Mouse (Mus musculus) testis, adult 2 months (tissue): ENCODE results near the gene Tarsl2. TPM values are rescaled to one million over a fixed set of nuclear protein-coding genes. Genes with fewer than 3 reads are reported as not detected.

Experiments used
- H3K27ac ChIP-seq: fragments of 200-500 bp; 2 replicates; pipeline ENCODE4 v1.5.1; 2012; ENCODE audit warnings: low read depth, low read length; ENCODE audit not compliant: control insufficient read depth, insufficient read depth
- H3K27me3 ChIP-seq: fragments of 200-500 bp; 2 replicates; pipeline ENCODE4 v1.6.1; 2012; ENCODE audit warnings: mild to moderate bottlenecking, low read length, moderate library complexity; ENCODE audit not compliant: control insufficient read depth, insufficient read depth
- H3K36me3 ChIP-seq: fragments of 200-500 bp; 2 replicates; pipeline ENCODE4 v1.6.1; 2012; ENCODE audit warnings: mild to moderate bottlenecking, low read length; ENCODE audit not compliant: control insufficient read depth, insufficient read depth
- H3K4me1 ChIP-seq: fragments of 200-500 bp; 2 replicates; pipeline ENCODE4 v1.6.1; 2012; ENCODE audit warnings: low read length; ENCODE audit not compliant: control insufficient read depth, insufficient read depth
- H3K4me3 ChIP-seq: fragments of 200-500 bp; 2 replicates; pipeline ENCODE4 v1.5.1; 2012; ENCODE audit warnings: low read depth, mild to moderate bottlenecking, low read length, moderate library complexity, mixed read lengths; ENCODE audit not compliant: control insufficient read depth
- CTCF ChIP-seq: fragments of 200-500 bp; IDR thresholded peaks from 2 replicates; pipeline ENCODE4 v1.5.1; 2012; ENCODE audit warnings: low read depth, mild to moderate bottlenecking, inconsistent platforms, low read length, moderate library complexity; ENCODE audit not compliant: control insufficient read depth, insufficient read depth, insufficient replicate concordance
- POLR2A ChIP-seq: fragments of 200-500 bp; IDR thresholded peaks from 2 replicates; pipeline ENCODE4 v1.6.1; 2012; ENCODE audit warnings: low read depth, mild to moderate bottlenecking, inconsistent platforms, low read length, moderate library complexity; ENCODE audit not compliant: control insufficient read depth
- polyA plus RNA-seq: library from polyadenylated mRNA; depleted of rRNA; stranded (reverse); fragments of >200 nt; gene quantifications from 2 replicates; pipeline ENCODE4 v1.2.3, GENCODE M21; 2012

The Tarsl2 gene
- polyA plus RNA-seq, 1 experiment = 5.0 TPM

- Histone ChIP-seq H3K27me3 (no peaks in the 10 kb centered on the region), H3K4me1 (no peaks in the 10 kb centered on the region; the same call in 1 of the 2 replicates), H3K4me3 (no peak overlapping the region), H3K27ac (no peak overlapping the region), H3K36me3 (no peaks in the 10 kb centered on the region)
- TF ChIP-seq CTCF = no peak
- TF ChIP-seq POLR2A = no peak
These were observed 12.9 kb downstream of the Tarsl2 start for GRCm38 (mm10) chr7:65657490-65658120.

DNA sequence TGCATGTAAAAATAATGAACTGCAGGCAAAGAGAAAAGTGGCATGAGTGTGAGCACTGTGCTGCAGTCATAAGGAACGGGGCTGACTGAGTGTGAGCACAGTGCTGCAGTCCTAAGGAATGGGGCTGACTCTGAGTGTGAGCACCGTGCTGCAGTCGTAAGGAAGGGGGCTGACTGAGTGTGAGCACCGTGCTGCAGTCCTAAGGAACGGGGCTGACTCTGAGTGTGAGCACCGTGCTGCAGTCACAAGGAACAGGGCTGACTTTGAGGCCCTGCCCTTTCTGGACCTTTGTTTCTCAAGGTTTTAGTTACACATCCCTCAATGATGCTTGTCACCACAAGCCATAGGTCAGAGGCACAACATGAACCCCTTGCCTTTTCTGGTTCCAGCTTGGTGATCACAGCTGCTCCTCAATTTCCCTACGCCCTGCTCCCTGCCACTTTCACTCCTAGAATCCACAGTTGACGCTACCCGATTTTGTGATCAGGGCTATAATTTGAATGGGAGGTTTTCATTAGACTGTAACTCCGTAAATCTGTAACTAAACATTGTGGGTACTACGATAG, 18.6 kb downstream of the Tarsl2 start:
- Histone ChIP-seq H3K36me3 (no peaks in the 10 kb centered on the region), H3K27ac (no peak overlapping the region), H3K27me3 (no peaks in the 10 kb centered on the region), H3K4me1 (no peaks in the 10 kb centered on the region), H3K4me3 (no peak overlapping the region)
- TF ChIP-seq CTCF (no peak), POLR2A (no peak)

DNA sequence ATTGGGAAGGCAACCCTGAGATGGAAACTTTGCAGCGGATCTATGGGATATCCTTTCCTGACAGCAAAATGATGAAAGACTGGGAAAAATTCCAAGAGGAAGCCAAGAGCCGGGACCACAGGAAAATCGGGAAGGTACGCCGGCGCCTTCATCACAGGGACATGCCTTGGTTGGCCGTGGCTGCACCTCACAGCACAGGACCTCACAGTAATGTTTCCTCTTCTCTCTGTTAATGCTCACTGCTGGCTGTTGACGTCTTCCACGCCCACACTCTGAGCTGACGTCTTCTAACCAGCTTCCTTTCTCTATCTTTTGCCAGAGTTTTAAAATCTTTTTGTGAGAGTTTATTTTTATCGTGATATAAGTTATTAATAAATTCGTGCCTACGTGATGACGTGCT, 19.2 kb downstream of the Tarsl2 start:
- H3K4me1 ChIP-seq = no peaks in the 10 kb centered on the region
- H3K36me3 ChIP-seq = no peaks in the 10 kb centered on the region
- H3K27me3 ChIP-seq = no peaks in the 10 kb centered on the region
- TF ChIP-seq CTCF (no peak), POLR2A (no peak)
- H3K4me3 ChIP-seq = no peak overlapping the region
- H3K27ac ChIP-seq = no peak overlapping the region

GRCm38 (mm10) chr7:65667491-65667890, 22.8 kb downstream of the Tarsl2 start:
- Histone ChIP-seq H3K4me1 (no peaks in the 10 kb centered on the region), H3K4me3 (no peak overlapping the region), H3K36me3 (no peaks in the 10 kb centered on the region), H3K27me3 (no peaks in the 10 kb centered on the region), H3K27ac (no peak overlapping the region)
- no peak for TF ChIP-seq CTCF
- TF ChIP-seq POLR2A = no peak

DNA sequence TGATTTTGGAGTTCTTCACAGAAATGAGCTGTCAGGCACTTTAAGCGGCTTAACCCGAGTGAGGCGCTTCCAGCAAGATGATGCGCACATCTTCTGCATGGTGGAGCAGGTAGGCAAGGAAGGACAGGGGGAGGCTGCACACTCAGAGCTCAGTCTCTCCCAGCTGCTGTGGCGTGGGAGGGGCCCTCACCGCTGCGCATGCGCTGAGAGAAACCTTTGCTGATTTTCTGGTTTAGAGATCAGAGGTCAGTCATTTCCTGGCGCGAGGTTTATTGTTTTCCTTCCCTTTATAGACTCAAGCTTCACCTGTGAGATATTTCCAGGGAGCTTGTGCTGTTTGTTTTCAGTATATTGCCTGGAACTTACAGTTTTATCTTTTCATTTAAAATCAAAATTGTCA, 33.4 kb downstream of the Tarsl2 start:
- no peak overlapping the region for H3K27ac ChIP-seq
- H3K4me3 ChIP-seq = no peak overlapping the region
- TF ChIP-seq POLR2A (no peak), CTCF (no peak)
- H3K27me3 ChIP-seq = no peaks in the 10 kb centered on the region
- H3K36me3 ChIP-seq = no peaks in the 10 kb centered on the region
- H3K4me1 ChIP-seq = peaks cover 4% of the 10 kb centered on the region

DNA sequence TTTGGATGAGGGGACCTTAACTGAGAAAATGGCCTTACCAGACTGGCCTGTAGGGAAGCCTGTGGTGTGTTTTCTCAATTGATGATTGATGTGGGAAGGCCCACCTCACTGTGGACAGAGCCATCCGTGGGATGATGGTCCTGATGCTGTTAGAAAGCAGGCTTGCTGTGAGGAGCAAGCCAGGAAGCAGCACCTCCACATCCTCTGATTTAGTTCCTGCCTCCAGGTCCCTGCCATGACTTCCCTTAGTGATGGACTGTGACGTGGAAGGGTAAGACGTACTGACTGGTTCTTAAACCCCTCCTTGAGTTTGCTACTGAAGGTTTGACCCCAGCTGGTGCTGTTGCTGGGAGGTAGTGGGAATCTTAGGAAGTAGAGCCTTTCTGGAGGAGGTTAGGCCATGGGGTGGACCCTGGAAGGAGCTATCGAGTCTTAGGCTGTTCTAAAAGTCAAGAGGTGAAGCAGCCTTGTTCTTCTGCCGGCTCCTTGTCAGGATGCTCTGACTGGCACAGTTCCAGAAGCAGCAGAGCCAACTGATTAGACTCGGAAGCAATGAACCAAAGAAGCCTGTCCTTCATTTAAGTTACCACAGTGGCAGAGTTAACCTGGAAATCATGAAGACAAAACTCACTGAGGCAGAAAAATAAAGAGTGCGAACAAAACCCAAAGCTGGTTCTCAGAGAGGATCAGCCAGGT, 34.4 kb downstream of the Tarsl2 start:
- no peak overlapping the region for H3K4me3 ChIP-seq
- H3K36me3 ChIP-seq = no peaks in the 10 kb centered on the region
- TF ChIP-seq POLR2A = no peak
- TF ChIP-seq CTCF = no peak
- H3K4me1 ChIP-seq = peaks cover 4% of the 10 kb centered on the region
- no peak overlapping the region for H3K27ac ChIP-seq
- no peaks in the 10 kb centered on the region for H3K27me3 ChIP-seq

DNA sequence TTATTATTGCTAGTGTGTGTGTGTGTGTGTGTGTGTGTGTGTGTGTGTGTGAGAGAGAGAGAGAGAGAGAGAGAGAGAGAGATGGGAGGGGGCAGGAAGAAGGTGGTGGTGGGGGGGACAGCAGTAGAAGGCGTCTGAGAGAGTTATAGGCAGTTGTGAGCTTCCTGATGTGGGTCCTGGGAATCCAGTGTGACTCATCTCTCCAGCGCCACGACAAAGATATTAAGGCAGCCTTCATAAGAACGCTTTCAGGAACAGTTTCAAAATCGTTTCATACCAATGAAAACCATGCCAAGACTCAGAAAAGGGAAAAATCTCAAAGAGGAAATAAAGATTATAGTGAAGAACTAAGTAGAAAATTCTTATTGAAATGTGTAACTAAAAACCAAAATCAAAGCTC, 36.5 kb downstream of the Tarsl2 start:
- Histone ChIP-seq H3K27me3 (no peaks in the 10 kb centered on the region), H3K36me3 (no peaks in the 10 kb centered on the region)
- TF ChIP-seq CTCF (no peak), POLR2A (no peak)

More for the DNA sequence above, 36.5 kb downstream of the Tarsl2 start:
- Histone ChIP-seq H3K4me1 (peaks cover 4% of the 10 kb centered on the region), H3K27ac (no peak overlapping the region), H3K4me3 (no peak overlapping the region)
